Mouse (Mus musculus): ENCODE data around the gene 3110021N24Rik. TPM values are rescaled to one million over a fixed set of nuclear protein-coding genes. Genes with fewer than 3 reads are reported as not detected.

The 3110021N24Rik gene
- total RNA-seq (2023) = not detected in 2 replicates

DNA sequence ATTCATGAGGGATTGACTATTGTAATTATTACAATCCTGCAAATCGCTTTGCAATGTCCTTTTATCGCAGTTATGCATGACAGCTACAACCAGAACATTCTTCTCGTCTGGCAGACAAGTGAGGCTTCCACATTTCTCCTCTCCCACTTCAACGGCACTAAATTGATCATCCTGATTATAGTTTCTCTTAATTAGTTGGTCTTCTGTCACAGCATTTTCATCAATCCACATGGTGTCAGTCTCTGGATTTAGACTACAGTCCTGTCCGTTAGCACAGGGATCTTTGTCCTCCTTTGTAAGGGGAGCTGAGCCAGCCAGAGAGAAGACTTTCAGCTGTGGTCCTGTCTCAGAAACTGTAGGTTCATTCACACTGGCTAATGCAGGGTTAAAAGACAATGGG lies at the start of gene 3110021N24Rik:
Gene 3110021N24Rik, plus strand, starts transcription at position 301 of the 400 bp plus-strand sequence.

DNA sequence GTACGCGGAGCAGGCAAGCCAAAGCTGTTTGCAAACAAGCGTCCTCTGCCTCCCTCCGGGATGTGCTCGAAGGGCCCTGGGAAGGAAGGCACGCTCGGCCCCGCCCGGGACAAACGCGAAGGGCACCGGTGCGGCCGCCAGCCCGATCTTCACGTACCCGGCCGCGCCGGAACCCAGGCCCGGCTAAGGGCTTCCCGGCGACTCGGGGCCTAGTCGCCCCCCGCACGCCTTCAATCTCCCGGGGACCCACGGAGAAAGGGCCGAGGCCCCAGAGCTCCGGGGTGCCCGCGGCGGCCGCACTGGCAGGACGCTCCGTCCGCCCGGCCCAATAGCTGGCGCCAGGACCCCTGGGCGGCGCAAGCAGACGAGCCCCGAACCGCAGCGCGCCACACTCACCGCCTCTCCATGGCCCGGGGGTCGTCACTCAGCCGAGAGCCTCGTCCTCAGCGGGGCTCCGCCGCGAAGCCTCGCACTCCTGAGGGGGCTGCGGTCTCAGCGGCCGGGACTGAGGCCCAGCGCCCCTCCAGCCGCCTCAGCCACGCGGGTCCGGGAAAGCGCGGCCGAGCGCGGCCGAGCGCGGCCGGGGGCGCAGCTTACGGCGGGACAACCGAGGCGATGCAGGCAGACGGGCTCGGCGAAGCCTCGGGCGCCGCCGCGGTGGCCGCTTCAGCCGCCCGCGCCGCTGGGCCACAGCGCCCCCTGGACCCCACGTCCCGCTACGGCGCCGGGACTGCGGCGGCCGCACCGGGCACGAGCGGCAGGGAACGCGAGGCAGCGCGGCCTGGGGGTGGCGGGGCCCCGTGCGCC lies 60.8 kb downstream of the 3110021N24Rik start, which contains the start of gene Zfyve9:
Gene Zfyve9, minus strand, starts transcription at position 742 of the 807 bp plus-strand sequence.

Other genes starting within 250 kb of the 3110021N24Rik start
- gene Prpf38a, start 140.3 kb upstream of the 3110021N24Rik start, total RNA-seq (2023) = 39.1 and 46.7 TPM in 2 replicates
- gene Orc1, start 140.2 kb upstream of the 3110021N24Rik start, total RNA-seq (2023) = 6.0 and 7.1 TPM in 2 replicates
- 36.4 and 51.5 TPM in 2 replicates for gene Cc2d1b, start 99.7 kb upstream of the 3110021N24Rik start, total RNA-seq (2023)
- 4.1 and 5.8 TPM in 2 replicates for gene Zfyve9, start 61.1 kb downstream of the 3110021N24Rik start, total RNA-seq (2023)
- 32.1 and 37.2 TPM in 2 replicates for gene Btf3l4, start 114.0 kb downstream of the 3110021N24Rik start, total RNA-seq (2023)
- 22.7 and 25.5 TPM in 2 replicates for gene Txndc12, start 115.0 kb downstream of the 3110021N24Rik start, total RNA-seq (2023)
- 10.0 and 11.2 TPM in 2 replicates for gene Kti12, start 128.1 kb downstream of the 3110021N24Rik start, total RNA-seq (2023)
- not detected in 2 replicates for gene A730015C16Rik, start 129.0 kb downstream of the 3110021N24Rik start, total RNA-seq (2023)
- gene Rab3b, start 159.4 kb downstream of the 3110021N24Rik start, total RNA-seq (2023) = not detected in 2 replicates